Mouse (Mus musculus) mature B cell (primary cell): ENCODE measurements at regions not wholly inside any gene's neighbourhood (a gene's known extent, or its start where the extent isn't known, plus 50 kb on each side); places are given as distances from the start of the nearest gene placed in this dataset.

Experiments used
- in situ Hi-C: fragments of 300-500 bp; cut with MboI; formaldehyde crosslinking; loops from 2 replicates; pipeline ENCODE4 v1.14.3; 2019

DNA sequence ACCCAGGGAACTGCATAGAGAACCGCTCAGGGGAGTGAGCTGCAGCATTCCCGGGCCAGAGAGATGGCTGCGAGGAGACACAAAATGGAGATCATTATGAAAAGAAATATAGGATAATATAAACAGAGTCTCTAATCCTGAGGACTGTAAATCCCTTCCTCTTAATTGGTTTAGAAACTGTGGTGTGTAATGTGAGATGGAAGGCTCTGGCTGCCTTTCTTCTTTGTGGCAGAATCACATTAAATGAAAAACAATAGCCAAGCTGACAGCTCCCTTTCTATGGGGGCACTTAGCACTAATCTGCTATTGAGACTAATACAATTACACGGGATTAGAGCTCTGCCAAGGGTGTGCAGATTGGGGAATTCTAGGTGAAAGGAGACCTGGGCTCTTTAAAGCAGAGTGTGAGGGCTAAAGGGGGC is 288.0 kb downstream of the Icos start:
- in situ Hi-C loops: no loop called here

DNA sequence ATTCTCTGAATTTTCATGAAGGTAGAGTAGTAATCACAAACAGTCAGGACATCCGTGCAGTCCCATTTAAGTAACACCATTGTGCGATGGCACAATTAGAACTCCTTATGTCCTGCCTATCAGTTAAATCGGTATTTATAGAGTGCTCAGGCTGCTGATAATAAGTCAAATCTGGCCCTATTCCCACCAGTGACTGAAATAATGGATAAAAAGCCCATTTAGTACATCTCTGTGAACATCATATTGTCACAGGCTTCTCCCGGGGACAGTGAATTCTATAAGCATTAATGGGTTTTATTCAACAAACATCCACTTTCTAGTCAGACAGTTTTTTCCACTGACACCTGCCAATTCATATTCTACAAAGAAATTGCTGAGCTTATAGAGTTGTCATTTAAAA is 296.1 kb downstream of the Icos start:
- in situ Hi-C loops: no loop called here

DNA sequence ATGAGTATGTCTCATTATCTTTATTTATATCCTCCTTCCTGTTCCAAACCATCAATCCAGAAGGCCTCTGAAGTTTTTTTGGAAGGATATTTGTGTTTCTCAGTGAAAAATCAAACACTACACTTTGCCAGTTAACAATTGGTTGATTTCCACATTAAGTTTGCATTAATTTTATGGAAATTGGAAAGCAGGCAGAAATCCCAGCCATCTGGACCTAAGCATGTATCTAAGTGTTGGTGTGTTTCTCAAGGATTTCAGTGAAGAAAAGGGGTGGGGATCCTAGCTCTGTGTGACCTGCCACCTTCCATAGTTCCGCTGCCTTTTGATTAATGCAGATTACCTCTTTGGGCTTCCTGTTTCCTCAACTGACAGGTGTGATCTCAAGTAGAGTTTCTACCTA is 296.5 kb downstream of the Icos start:
- in situ Hi-C loops: no loop called here

DNA sequence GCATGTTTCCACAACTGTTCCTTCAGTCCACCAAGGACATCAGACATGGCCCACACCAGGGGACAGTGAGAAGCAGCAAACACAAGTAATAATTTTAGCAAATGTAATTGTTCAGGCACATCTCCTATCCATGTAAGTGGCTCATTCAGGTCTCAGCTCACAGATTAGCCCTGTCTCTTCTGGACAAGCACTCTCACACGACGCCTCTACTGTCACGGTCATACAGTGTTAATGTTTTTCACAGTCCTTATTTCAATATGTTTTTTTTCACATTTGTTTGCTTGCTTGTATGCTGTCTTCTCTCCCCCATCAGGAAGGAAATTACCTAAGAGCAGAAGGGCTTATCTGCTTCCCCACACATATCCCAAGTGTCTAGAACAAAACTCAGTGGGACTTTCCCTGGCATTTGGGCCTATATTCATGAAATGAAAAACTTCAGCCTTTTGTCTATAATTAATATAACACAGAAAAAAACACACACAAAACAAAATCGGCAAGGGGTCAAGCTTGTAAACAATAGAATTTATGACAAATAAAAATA is 299.5 kb downstream of the Icos start:
- in situ Hi-C loops: no loop called here

DNA sequence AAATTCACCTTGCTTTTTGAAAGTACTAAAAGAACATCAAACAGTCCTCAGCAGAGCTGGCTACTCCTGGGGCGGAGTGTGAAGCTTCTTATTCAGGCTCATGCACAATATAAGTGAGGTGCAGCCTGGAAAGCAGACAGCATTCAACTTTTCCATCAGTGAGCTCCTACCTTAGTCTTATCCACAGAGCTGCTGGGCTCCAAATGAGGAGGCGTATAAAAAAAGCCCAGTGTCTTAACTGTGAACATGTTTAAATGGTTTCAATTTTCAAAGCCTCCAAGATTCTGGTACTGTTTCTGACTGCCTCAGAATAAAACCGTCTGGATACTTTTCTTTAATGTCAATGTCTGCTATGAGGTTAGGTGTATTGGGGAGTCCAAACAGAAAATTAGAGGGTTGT is 310.5 kb downstream of the Icos start:
- in situ Hi-C loops: no loop called here

DNA sequence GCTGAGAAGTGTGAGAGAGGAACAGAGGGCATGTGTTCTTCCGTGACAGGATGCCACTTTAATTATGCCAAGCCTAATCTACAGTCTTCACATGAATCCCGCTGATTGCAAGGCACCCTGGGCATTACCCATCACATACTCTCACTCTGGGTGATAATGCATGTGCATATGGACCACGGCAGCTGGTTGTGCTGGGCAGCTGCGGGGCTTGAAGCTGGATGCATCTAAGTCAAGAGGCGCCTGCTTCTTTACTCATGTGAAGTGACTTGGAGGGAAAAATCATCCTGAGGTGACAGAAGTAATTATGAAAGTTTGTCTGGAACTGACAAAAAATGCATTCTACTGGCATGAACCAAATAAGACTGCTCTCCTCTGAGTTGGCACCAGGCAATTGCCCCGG is 311.2 kb downstream of the Icos start:
- in situ Hi-C loops: no loop called here

DNA sequence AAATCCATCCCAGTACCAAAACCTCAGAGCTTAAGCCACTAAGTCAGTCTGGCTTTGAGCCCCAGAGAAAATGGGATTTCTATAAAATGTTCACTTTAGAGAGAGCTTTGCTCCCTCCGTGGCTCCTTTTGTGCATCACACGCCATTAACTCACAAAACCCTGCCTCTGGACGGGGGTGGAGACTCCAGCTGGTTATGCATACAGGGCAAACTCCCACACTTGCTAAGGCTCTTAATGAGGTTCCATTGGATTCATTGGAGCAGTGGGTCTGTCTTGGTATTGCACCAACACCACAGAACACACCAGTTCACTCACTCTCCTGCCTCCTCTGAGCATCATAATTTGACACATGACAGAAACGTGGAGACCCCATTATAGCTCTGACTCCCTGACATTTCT is 311.8 kb downstream of the Icos start:
- in situ Hi-C loops: no loop called here

DNA sequence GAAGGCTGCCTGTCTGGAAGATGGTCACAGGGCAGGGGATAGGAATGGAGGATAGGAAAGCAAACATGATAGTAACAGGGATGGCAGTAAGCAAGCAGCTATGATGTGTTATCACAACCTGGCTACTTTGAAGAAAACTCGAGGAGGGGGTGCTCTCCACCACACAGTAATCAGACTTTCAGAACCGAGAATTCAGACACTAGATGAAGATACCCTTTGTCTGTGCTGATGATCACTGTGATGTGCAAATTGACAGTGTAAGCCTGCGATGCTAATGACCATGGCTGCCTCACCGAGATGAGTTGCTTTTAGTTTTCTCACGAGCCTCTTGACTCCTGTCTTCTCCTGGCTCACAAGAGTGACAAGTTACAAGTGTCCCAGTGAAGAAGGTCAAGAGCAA is 315.4 kb downstream of the Icos start:
- in situ Hi-C loops: no loop called here

DNA sequence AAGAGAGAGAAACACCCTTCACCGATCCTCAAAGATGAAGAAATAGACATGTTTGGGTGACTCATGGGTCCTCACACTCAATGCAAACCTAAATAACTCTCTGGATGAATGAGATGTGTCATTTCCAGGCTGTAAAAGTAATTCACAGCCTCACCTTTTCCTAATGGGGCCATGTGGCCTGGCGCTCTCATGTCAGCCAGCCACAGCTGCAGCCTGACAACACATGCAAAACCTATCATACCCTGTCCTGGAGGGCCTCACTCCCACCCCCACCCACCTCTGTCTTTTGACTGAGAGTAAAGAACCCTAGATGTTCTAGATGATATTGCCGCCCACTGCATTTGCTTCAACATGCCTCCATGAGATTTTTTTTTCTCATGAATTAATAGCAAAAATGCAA is 317.5 kb downstream of the Icos start:
- in situ Hi-C loops: no loop called here

DNA sequence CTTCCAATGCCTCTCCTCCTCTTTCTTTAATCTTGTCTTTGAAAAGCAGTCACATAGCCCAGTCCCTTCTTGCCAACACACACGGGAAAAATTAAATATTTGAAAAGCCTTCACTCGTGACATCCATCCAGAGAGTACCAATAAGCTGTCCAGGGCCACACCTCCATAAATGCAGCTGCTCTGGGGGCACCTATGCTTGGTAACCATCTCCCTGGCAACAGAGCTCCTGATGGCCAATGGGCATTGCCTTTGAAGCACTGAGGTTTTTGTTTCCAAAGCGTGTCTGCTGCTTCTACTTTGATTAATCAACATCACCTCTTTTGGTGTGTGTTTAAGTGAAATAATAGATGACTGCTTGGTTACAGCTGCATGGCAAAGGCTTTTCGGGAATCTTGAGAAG is 319.1 kb downstream of the Icos start:
- in situ Hi-C loops: no loop called here

DNA sequence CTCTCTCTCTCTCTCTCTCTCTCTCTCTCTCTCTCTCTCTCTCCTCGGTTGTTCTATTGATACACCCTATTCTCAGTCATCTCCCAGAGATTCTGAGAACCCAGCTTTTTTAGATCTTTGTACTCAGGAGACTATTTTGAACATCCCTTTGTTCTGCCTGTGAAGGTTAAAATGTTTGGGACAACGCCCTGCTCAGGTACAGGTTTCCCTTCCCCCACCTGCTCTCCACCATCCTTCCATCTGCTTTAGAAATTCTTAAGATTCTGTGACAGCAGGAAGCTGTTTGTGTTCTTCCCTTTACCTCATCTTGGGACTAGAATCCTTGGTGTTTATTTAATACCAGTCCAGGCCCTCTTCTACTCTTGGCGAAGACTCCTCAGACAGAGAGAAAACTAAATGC is 319.6 kb downstream of the Icos start:
- in situ Hi-C loops: no loop called here

DNA sequence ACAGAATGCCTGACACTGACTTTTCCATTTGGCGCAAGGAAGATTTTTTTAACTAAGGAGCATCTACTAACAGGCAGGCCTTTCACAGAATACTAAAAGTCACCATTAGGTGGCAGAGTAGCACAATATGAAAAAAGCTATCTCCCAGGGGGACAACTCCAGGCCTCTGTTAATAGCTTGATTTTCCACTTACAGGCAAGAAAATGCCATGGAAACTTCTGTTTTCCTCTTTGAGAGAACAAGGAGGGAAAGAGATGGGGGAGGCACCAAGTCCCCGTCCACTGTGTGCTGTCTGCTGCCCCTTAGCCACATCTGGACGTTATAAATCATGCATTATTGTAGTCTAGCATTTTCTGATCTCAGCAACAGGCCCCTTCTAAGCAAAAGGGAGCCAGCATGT is 320.3 kb downstream of the Icos start:
- in situ Hi-C loops: no loop called here

DNA sequence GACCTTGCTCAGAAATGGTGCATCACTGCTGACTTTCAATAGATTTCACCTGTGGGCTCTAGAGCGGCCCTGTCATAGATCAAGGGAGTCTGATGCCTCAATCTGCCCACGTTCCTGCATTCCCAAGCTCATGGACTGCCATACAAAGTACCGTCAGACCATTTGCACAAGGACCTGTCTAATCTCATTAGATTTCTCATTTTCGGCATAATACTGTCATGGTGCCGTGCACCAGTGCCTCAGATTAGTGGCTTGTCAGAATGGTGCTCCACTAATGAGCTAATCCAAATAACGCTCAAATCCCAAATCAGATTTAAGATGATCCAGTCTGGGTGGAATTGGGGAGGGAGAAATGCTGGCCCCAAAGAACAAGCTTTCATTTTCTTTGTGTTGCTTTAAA is 321.1 kb downstream of the Icos start:
- in situ Hi-C loops: no loop called here

DNA sequence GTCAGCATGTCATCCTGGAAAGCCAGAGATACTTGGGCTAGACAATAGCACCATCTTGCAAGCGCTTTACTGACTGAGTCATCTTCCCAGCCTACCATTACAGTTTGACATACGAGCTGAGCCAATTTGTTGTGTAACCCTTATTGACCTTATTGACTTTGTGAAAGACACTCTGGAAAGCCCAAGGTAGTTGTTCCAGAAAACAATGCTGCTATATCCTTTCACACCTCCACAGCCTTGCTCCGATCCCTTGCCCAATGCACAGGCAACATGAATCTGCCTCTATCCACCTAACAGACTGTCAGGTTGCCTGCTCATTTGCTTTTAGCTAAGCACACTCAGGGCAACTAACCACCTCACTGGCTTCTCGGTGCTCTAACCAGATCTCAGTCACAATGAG is 322.8 kb downstream of the Icos start:
- in situ Hi-C loops: no loop called here

DNA sequence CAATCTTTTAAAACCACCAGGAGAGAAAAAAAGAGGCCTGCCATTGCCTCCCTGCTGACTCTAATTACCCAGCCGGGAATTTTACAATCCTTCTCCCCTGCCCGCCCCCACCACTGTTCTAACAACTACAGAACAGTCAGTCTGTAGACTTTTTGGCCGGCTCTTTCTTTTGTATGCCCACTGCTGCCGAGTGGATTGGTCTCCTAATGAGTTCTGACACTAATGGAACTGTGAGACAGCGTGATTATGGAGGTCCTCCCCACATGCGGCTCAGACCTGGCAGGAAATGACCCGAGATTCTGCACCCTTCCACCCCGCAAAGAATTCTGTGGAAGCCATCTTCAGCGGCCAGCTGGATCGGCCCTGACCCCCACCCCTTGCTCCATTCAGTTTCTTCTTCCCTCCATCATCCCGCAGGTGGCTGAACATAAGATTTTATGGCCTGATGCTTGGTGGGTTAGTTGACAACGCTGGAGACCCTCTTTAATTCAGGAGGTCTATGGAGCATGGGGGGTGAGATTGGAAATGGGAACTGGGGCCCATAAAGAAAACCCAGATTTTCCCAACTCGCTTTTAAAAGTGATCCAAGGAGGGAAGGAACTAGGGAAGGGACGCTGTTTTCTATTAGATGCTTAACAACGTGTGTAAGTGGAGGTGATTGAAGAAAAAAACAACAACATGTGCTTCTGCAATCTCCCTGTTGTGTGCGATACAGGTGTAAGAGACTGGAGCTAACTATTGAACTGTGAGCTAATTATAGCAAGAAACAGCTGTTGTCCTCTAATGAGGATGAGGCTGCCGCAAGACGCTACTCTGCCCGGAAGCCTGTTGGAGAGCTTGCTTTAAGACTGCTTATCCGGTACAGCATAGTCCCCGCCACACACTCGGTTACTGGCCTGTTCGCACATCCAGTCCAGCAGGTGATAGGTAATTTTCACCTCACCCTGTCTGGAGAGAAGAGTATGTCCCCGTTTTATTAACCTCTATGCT is 323.6 kb downstream of the Icos start:
- in situ Hi-C loops: no loop called here

DNA sequence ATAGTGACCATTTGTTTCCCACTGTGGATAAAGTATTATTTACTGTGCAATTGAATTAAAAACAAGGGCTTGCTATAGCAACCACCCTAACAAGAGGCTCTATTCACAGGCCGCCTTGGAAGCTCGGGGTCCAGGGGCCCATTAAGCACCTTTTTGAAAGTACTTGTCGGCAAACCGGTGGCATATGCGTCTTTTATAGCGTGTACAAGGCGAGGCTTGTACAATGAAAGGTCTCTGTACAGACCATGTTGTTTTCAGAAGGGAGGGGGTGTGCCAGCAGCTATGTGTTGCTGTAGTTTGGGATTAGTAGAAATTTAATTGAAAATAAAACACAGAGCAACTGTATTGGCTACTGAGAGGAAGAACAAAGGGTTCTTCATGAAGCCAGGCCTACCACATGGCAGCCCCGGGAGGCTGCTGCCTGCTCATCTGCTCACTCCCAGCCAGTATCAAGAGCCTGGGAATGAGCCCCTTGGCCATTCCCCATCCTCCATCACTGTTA is 324.9 kb downstream of the Icos start:
- in situ Hi-C loops: no loop called here

DNA sequence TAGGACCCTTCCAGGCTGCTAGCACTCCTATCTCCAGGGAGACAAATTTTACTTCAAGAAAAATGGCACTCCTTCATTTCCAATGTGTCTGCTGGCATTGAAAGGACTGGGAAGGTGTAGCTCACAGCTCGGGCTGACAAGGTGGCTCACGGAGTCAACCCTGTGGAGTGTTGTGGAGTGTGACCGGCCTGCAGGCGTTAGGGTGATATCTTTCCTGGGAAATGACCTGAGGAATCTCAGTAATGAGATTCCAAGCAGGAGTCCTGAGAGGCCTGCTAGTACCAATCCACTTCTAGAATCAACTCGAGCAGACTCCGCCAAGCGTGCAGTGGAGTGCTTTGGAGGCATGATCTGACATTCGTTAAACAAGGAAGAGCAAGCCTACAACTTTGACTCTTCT is 328.6 kb downstream of the Icos start:
- in situ Hi-C loops: no loop called here

DNA sequence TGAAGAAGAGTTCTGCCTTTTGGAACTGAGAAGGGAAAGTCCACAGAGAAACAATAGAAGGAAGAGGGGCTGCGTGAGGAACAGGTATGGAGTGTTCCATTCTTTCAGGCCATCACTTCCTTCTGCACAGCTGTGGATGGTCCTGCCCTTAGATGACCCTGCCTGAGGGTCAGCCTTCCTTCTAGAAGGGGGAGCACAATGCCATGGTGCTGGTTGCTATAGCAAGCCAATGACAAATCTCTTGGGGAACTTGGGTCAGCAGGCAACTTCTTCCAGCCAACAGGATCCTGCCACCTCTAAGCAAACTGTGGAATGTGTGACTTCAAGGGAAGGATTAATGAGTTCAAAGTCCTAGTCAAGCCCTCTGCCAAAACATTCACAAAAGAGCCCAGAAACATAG is 329.1 kb upstream of the Pard3b start:
- in situ Hi-C loops: no loop called here

DNA sequence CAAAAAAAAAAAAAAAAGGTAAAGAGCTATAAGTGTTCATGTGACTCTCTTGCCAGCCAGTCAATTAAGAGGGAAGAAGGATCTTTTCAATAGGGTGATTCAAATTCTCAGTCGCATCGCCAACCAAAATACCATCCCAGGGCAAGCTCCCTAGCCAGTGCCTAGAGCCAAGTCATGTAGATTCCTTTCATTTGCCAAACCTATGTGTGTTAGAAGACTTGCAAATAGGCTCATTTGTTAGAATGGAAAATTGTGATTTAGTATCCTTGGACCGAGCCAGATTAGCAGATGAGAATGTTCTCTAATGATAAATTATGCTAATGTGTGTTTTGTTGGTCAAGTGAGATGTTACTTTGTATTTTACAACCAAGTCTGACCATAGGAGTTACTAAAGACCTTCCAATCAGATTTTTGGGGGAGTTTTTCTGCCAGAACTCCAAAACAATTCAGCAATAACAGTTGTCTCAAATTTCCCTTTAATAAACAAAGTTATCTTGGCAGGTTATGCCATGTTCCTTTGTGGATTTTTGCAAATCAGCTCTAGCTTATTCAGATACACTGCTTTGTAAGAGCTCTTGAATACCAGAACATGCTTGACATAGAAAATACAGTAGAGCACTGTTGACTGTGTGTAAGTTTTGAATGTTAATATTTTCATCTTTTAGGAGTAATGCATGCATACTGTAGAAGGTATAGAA is 328.4 kb upstream of the Pard3b start:
- in situ Hi-C loops: no loop called here

DNA sequence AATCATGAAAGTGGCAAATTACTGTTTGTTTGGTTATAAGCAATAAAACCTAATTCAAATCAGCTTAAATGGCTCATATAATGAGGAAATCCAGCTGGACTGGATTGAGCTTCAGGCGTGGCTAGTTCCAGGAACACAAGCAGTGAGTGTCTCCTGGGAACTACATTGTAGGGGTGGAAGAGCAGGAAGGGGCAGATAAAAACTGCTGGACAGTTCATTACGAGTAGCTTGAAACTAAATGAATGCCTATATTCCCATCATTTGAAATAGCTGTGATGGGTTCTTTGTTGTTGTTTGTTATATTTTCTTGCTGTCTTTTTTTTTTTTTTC is 327.9 kb upstream of the Pard3b start:
- in situ Hi-C loops: no loop called here

DNA sequence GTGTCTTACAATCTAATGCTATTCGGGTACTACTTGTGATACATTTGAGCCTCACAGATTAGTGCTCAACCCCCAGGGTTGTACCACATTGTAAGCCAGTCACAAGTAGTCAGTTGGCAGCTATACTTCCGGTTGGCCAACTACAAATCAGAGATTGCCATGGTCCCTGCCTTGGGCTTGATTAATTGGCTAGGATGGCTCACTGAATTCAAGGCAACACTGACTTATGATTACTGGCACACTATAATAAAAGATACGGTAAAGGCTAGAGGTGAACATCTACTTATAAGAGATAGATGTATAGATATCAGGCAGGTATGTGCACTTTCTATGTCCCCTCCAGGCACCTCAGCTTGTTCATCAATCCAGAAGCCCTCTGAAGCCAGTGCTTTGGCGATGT is 325.4 kb upstream of the Pard3b start:
- in situ Hi-C loops: no loop called here

DNA sequence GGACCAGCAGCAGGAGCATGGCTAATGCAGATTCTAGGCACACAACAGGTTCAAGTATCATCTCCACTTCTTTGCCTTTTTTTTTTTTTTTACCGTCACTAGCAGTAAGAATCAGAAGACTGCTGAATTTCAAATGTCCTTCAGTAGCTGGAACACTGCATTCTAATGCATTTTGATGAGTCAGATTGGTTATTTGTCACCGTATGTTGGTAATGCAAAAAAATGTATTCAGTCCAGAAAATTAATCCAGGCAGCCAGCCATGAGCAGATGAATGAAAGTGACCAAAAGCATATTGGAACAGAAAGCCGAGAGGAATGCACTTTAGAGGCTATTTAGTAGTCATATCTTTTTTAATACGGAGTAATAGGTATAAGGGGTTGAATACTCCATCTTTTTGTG is 322.4 kb upstream of the Pard3b start:
- in situ Hi-C loops: no loop called here

DNA sequence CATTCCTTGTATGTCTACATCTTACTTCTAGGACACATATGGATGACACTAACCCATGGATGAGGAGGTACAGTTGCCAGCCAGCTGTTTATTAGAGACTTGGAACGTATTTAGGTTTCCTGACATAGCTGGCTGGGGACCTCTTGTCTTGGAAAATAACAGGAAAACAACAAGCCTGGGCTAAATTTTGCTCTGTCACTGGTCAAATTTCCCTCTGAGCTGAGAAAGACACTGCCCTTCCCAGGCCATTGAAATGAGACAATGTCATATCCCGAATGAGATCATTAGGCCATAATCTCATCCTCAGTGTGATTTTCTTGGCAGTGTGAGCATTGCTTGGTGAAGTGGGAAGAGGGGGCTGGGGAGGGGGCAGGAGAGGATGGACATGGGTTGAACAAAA is 321.9 kb upstream of the Pard3b start:
- in situ Hi-C loops: no loop called here
